Mouse (Mus musculus) kidney, adult 2 months (tissue): Measurements from ENCODE around the gene Mecom.

Experiments used
- CTCF ChIP-seq: fragments of 200-500 bp; conservative IDR thresholded peaks from 2 replicates; pipeline ENCODE4 v1.5.1; 2011; ENCODE audit warnings: low read depth, mild to moderate bottlenecking, control low read depth, low read length, moderate library complexity, mixed read lengths; ENCODE audit not compliant: insufficient read depth, insufficient read length
- POLR2A ChIP-seq: fragments of 200-500 bp; IDR thresholded peaks from one replicate; pipeline ENCODE4 v1.6.1; 2011; ENCODE audit warnings: low read depth, low read length, control low read depth

DNA sequence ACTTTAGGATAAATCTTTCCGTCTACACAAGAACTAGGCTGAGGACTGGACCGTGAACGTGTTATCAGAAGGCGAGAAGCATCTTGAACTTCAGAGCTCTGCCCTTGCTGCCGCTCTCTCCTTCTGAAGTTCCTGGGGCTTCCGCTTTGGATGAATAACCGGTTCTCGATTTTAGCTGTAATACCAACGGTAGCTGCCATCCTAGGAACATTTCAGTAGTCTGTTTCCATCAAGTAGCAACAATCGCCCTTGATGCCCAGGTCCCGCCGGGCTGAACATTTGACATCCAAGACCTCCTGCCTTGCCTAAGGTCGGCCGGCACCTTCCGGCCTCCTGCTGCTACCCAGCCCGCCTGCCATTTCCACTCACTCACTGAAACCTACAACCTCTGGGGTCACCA lies 37.7 kb downstream of the Mecom start:
- no peak for TF ChIP-seq POLR2A
- TF ChIP-seq CTCF, result no peak
